Mouse (Mus musculus): ENCODE measurements around the gene Zfp574.

DNA sequence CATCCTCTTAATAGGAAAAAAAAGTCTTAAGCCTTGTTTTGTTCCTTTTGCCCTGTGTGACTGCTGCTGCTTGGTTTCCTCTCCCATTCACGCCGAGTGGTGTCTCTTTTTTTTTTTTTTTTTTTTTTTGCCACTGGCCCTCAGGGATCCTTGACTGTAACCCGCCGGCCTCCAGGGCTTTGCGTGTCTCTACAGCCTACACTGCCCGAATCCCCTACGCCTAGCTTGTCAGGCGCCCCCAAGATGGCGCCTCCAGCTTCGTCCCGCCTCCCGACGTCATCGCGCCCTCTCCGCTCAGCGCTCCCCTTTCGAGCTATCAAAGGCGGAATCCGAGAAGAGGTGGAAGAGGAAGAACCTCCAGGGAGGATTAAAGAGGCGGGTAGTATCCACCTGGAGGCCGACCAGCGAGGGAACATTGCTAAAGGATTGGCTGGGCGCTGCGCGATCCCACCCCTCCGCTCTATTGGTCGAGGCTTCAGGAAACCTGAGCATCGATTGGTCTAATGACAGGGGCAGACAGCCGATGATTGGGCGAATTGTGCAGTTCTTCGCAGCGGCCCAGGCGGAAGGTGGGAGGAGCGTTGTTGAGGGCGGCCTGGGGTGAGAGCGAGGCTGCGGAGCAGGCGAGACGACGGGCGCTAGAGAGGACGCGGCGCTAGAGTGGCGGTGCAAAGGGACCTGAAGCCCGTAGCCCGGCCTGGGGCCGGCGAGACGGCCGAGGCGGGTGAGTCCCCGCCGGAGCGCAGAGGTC, 4.5 kb downstream of the Zfp574 start:
- TF ChIP-seq POLR2A (IDR thresholded peaks at IDR 0.05; ENCODE audit: borderline replicate concordance, extremely low read depth, low read depth, low read length), result peak; percentile 96
- no peak for TF ChIP-seq CTCF (IDR thresholded peaks at IDR 0.05; ENCODE audit: insufficient read depth, low read length)

Measured in lung, adult 2 months (tissue).